Mouse (Mus musculus) kidney, postnatal 0 days (tissue): ENCODE data around the gene Ppp1r14a. TPM values are rescaled to one million over a fixed set of nuclear protein-coding genes. Genes with fewer than 3 reads are reported as not detected.

ENCODE experiments used
- ATAC-seq: fragments of 200-750 bp; cut with Nextera tagmentation; replicated peaks from 2 replicates; pipeline ENCODE4 v1.8.0; 2017; ENCODE audit warnings: low read depth, moderate number of reproducible peaks, moderate TSS enrichment, moderate library complexity; ENCODE audit not compliant: low FRiP score
- DNase-seq: peaks from one replicate; pipeline ENCODE4 v3.0.0-alpha.2; 2016; ENCODE audit warnings: low spot score
- H3K27ac ChIP-seq: fragments of 300-500 bp; sonication (generic); 2 replicates; pipeline ENCODE4 v1.5.1; 2014; ENCODE audit warnings: mild to moderate bottlenecking
- H3K27me3 ChIP-seq: fragments of 300-500 bp; sonication (generic); 2 replicates; pipeline ENCODE4 v1.6.1; 2014; ENCODE audit warnings: low read length, mixed read lengths; ENCODE audit not compliant: insufficient read depth
- H3K36me3 ChIP-seq: fragments of 300-500 bp; sonication (generic); 2 replicates; pipeline ENCODE4 v1.6.1; 2014; ENCODE audit warnings: low read length, mixed read lengths; ENCODE audit not compliant: insufficient read depth
- H3K4me1 ChIP-seq: fragments of 300-500 bp; sonication (generic); replicated peaks from 2 replicates; pipeline ENCODE4 v1.6.1; 2014; ENCODE audit warnings: antibody characterized with exemption, low read length, mixed read lengths; ENCODE audit not compliant: insufficient read depth
- H3K4me2 ChIP-seq: fragments of 300-500 bp; sonication (generic); 2 replicates; pipeline ENCODE4 v1.6.1; 2014; ENCODE audit warnings: mild to moderate bottlenecking, low read length, moderate library complexity, mixed read lengths
- H3K4me3 ChIP-seq: fragments of 300-500 bp; sonication (generic); replicated peaks from 2 replicates; pipeline ENCODE4 v1.5.1; 2014; ENCODE audit warnings: low read depth, low read length
- H3K9ac ChIP-seq: fragments of 300-500 bp; sonication (generic); 2 replicates; pipeline ENCODE4 v1.6.1; 2014; ENCODE audit warnings: low read depth, low read length
- H3K9me3 ChIP-seq: fragments of 300-500 bp; sonication (generic); replicated peaks from 2 replicates; pipeline ENCODE4 v1.6.1; 2016; ENCODE audit warnings: low read length, inconsistent platforms, mixed read lengths
- CTCF ChIP-seq: IDR thresholded peaks from 2 replicates; pipeline ENCODE4 v1.5.1; 2016; ENCODE audit warnings: antibody characterized with exemption, low read depth, mild to moderate bottlenecking, moderate library complexity
- WGBS: fragments of 180-500 bp; shearing (Covaris S2); extraction: QIAGEN DNeasy Blood & Tissue Kit; methylation state at CpG from one replicate; pipeline ENCODE4 v1.1.7; 2014; 5-methylcytosine and 5-hydroxymethylcytosine counted together
- polyA plus RNA-seq: library from polyadenylated mRNA; unstranded; fragments of >200 nt; fragmentation: Nextera tagmentation; extraction: Ambion mirVana; gene quantifications from 2 replicates; pipeline ENCODE4 v1.2.1, GENCODE M21; 2015

Ppp1r14a gene
- polyA plus RNA-seq, 1 experiment from 2014 or later, result 25.0 TPM

GRCm38 (mm10) chr7:29340247-29340646 lies 51.1 kb downstream of the Ppp1r14a start:
- Histone ChIP-seq H3K36me3 (peaks cover 5% of the 10 kb centered on the region; the same call in 1 of the 2 replicates), H3K9me3 (no peaks in the 10 kb centered on the region), H3K4me3 (no peak overlapping the region), H3K4me2 (no peak overlapping the region), H3K27ac (no peak overlapping the region), H3K9ac (no peak overlapping the region), H3K4me1 (no peaks in the 10 kb centered on the region; the same call in 1 of the 2 replicates), H3K27me3 (no peaks in the 10 kb centered on the region; the same call in 1 of the 2 replicates)
- 71% methylated on average over 9 of the region's 9 CpGs for WGBS
- TF ChIP-seq CTCF, result no peak
- no peak for ATAC-seq
- no peak for DNase-seq

GRCm38 (mm10) chr7:29340838-29341237 lies 51.7 kb downstream of the Ppp1r14a start:
- H3K4me1 ChIP-seq, result no peaks in the 10 kb centered on the region; the same call in 1 of the 2 replicates
- no peaks in the 10 kb centered on the region for H3K9me3 ChIP-seq
- H3K4me2 ChIP-seq, result no peak overlapping the region
- no peaks in the 10 kb centered on the region; the same call in 1 of the 2 replicates for H3K27me3 ChIP-seq
- H3K36me3 ChIP-seq, result peaks cover 5% of the 10 kb centered on the region; the same call in 1 of the 2 replicates
- H3K9ac ChIP-seq, result no peak overlapping the region
- WGBS, result 91% methylated on average over 8 of the region's 8 CpGs
- no peak overlapping the region for H3K4me3 ChIP-seq
- no peak for DNase-seq
- ATAC-seq, result no peak
- no peak for TF ChIP-seq CTCF
- no peak overlapping the region for H3K27ac ChIP-seq

DNA sequence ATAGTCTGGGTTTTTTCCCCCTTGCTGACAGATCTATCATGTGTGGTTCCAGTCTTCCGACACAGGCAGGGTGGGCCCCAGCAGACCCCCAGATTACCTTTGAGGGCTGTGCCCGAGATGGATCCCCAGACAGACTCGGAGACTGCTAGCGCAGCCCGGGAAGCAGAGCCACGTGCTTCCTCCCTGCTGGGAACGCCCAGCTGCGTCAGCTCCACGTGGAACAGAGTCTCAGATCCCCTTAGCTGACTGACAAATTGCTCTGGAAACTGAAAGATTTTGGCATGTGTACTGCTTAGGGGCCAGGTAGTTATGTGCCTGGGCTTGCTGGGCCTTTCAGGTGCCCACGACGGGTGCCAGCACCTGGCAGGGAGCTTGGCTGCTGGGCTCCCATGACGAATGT lies 52.6 kb downstream of the Ppp1r14a start:
- TF ChIP-seq CTCF, result no peak
- no peak for ATAC-seq
- H3K4me3 ChIP-seq, result no peak overlapping the region
- no peak overlapping the region for H3K9ac ChIP-seq
- DNase-seq, result no peak
- 72% methylated on average over 12 of the region's 12 CpGs for WGBS
- H3K4me2 ChIP-seq, result no peak overlapping the region
- no peaks in the 10 kb centered on the region; the same call in 1 of the 2 replicates for H3K27me3 ChIP-seq
- 0 out of 2 replicates have a peak, but pooled peaks cover 2% of the 10 kb centered on the region for H3K36me3 ChIP-seq
- no peaks in the 10 kb centered on the region; the same call in 1 of the 2 replicates for H3K4me1 ChIP-seq
- no peaks in the 10 kb centered on the region for H3K9me3 ChIP-seq
- no peak overlapping the region for H3K27ac ChIP-seq

GRCm38 (mm10) chr7:29342489-29343092 lies 53.5 kb downstream of the Ppp1r14a start:
- ATAC-seq, result no peak
- H3K9ac ChIP-seq, result no peak overlapping the region
- H3K27me3 ChIP-seq, result no peaks in the 10 kb centered on the region; the same call in 1 of the 2 replicates
- 61% methylated on average over 8 of the region's 8 CpGs for WGBS
- TF ChIP-seq CTCF, result no peak
- no peaks in the 10 kb centered on the region; the same call in 1 of the 2 replicates for H3K4me1 ChIP-seq
- no peak overlapping the region for H3K4me3 ChIP-seq
- DNase-seq, result no peak
- no peak overlapping the region for H3K4me2 ChIP-seq
- no peaks in the 10 kb centered on the region for H3K9me3 ChIP-seq
- 0 out of 2 replicates have a peak, but pooled peaks cover 3% of the 10 kb centered on the region for H3K36me3 ChIP-seq
- no peak overlapping the region for H3K27ac ChIP-seq

Other genes with a start within 250 kb of the Ppp1r14a start
- 0.15 and 0.17 TPM in 2 replicates for gene Ryr1, start 164.1 kb upstream of the Ppp1r14a start, polyA plus RNA-seq
- 0.49 and 1.2 TPM in 2 replicates for gene Rasgrp4, start 154.5 kb upstream of the Ppp1r14a start, polyA plus RNA-seq
- 27.3 and 30.0 TPM in 2 replicates for gene Fam98c, start 133.1 kb upstream of the Ppp1r14a start, polyA plus RNA-seq
- gene Ggn, start 119.1 kb upstream of the Ppp1r14a start, polyA plus RNA-seq, result 0.70 and 0.71 TPM in 2 replicates
- 1.6 and 2.3 TPM in 2 replicates for gene Spred3, start 118.9 kb upstream of the Ppp1r14a start, polyA plus RNA-seq
- 296 and 298 TPM in 2 replicates for gene Psmd8, start 108.6 kb upstream of the Ppp1r14a start, polyA plus RNA-seq
- gene Catsperg1, start 75.3 kb upstream of the Ppp1r14a start, polyA plus RNA-seq, result 0.51 and 0.53 TPM in 2 replicates
- 0.87 and 0.88 TPM in 2 replicates for gene Kcnk6, start 56.8 kb upstream of the Ppp1r14a start, polyA plus RNA-seq
- 121 and 131 TPM in 2 replicates for gene Yif1b, start 51.0 kb upstream of the Ppp1r14a start, polyA plus RNA-seq
- 23.7 and 24.1 TPM in 2 replicates for gene 2200002D01Rik, start 40.8 kb upstream of the Ppp1r14a start, polyA plus RNA-seq
- 460 and 496 TPM in 2 replicates for gene Spint2, start 7.4 kb upstream of the Ppp1r14a start, polyA plus RNA-seq
- gene Dpf1, start 14.6 kb downstream of the Ppp1r14a start, polyA plus RNA-seq, result 0.70 and 0.72 TPM in 2 replicates
- 8.3 and 10.2 TPM in 2 replicates for gene Sipa1l3, start 229.3 kb downstream of the Ppp1r14a start, polyA plus RNA-seq